Mouse (Mus musculus) embryonic facial prominence, embryonic 12.5 days (tissue): ENCODE results near the gene Dhrs9. TPM values are rescaled to one million over a fixed set of nuclear protein-coding genes. Genes with fewer than 3 reads are reported as not detected.

Experiments
- ATAC-seq: fragments of 200-750 bp; cut with Nextera tagmentation; 2 replicates; pipeline ENCODE4 v1.8.0; 2017; ENCODE audit not compliant: insufficient number of reproducible peaks, insufficient read depth, low FRiP score, low TSS enrichment
- H3K27ac ChIP-seq: fragments of 300-500 bp; sonication (generic); 2 replicates; pipeline ENCODE4 v1.5.1; 2016; ENCODE audit warnings: mild to moderate bottlenecking
- H3K27me3 ChIP-seq: fragments of 300-500 bp; sonication (generic); 2 replicates; pipeline ENCODE4 v1.6.1; 2016; ENCODE audit warnings: mild to moderate bottlenecking, moderate library complexity
- H3K36me3 ChIP-seq: fragments of 300-500 bp; sonication (generic); 2 replicates; pipeline ENCODE4 v1.6.1; 2016; ENCODE audit warnings: mild to moderate bottlenecking
- H3K4me1 ChIP-seq: fragments of 300-500 bp; sonication (generic); 2 replicates; pipeline ENCODE4 v1.6.1; 2016
- H3K4me2 ChIP-seq: fragments of 300-500 bp; sonication (generic); replicated peaks from 2 replicates; pipeline ENCODE4 v1.6.1; 2016; ENCODE audit warnings: mild to moderate bottlenecking, moderate library complexity
- H3K4me3 ChIP-seq: fragments of 300-500 bp; sonication (generic); 2 replicates; pipeline ENCODE4 v1.5.1; 2016; ENCODE audit warnings: mild to moderate bottlenecking
- H3K9ac ChIP-seq: fragments of 300-500 bp; sonication (generic); 2 replicates; pipeline ENCODE4 v1.6.1; 2016; ENCODE audit warnings: mild to moderate bottlenecking, moderate library complexity
- H3K9me3 ChIP-seq: fragments of 300-500 bp; sonication (generic); 2 replicates; pipeline ENCODE4 v1.6.1; 2016; ENCODE audit warnings: mild to moderate bottlenecking, moderate library complexity
- WGBS: fragments of 180-500 bp; shearing (Covaris S2); methylation state at CpG from one replicate; pipeline ENCODE4 v1.1.7; 2016; 5-methylcytosine and 5-hydroxymethylcytosine counted together
- polyA plus RNA-seq: library from polyadenylated mRNA; unstranded; fragments of >200 nt; fragmentation: Nextera tagmentation; extraction: Ambion mirVana; gene quantifications from 2 replicates; pipeline ENCODE4 v1.2.1, GENCODE M21; 2016

Gene Dhrs9
- polyA plus RNA-seq, 1 experiment from 2014 or later: not detected

GRCm38 (mm10) chr2:69393947-69394346 is 13.7 kb downstream of the Dhrs9 start:
- H3K4me3 ChIP-seq: no peak overlapping the region
- H3K27ac ChIP-seq: no peak overlapping the region
- 82% methylated on average over 2 of the region's 2 CpGs for WGBS
- no peaks in the 10 kb centered on the region for H3K4me1 ChIP-seq
- ATAC-seq: no peak
- H3K4me2 ChIP-seq: no peak overlapping the region
- H3K9ac ChIP-seq: no peak overlapping the region
- H3K27me3 ChIP-seq: no peaks in the 10 kb centered on the region
- no peaks in the 10 kb centered on the region for H3K9me3 ChIP-seq
- H3K36me3 ChIP-seq: no peaks in the 10 kb centered on the region

GRCm38 (mm10) chr2:69395597-69396248 is 15.5 kb downstream of the Dhrs9 start:
- Histone ChIP-seq H3K36me3 (no peaks in the 10 kb centered on the region), H3K9me3 (no peaks in the 10 kb centered on the region), H3K27ac (no peak overlapping the region), H3K9ac (no peak overlapping the region), H3K27me3 (no peaks in the 10 kb centered on the region), H3K4me2 (no peak overlapping the region), H3K4me3 (no peak overlapping the region), H3K4me1 (no peaks in the 10 kb centered on the region)
- WGBS: 72% methylated on average over 9 of the region's 9 CpGs
- no peak for ATAC-seq

GRCm38 (mm10) chr2:69396760-69397435 is 16.7 kb downstream of the Dhrs9 start:
- H3K27ac ChIP-seq: no peak overlapping the region
- no peaks in the 10 kb centered on the region for H3K27me3 ChIP-seq
- 82% methylated on average over 12 of the region's 12 CpGs for WGBS
- no peaks in the 10 kb centered on the region for H3K9me3 ChIP-seq
- no peak overlapping the region for H3K4me3 ChIP-seq
- no peak for ATAC-seq
- no peak overlapping the region for H3K4me2 ChIP-seq
- no peaks in the 10 kb centered on the region for H3K36me3 ChIP-seq
- H3K4me1 ChIP-seq: no peaks in the 10 kb centered on the region
- H3K9ac ChIP-seq: no peak overlapping the region

- Histone ChIP-seq H3K36me3 (no peaks in the 10 kb centered on the region), H3K9ac (no peak overlapping the region), H3K4me1 (no peaks in the 10 kb centered on the region), H3K27ac (no peak overlapping the region), H3K27me3 (no peaks in the 10 kb centered on the region), H3K4me2 (no peak overlapping the region), H3K9me3 (no peaks in the 10 kb centered on the region), H3K4me3 (no peak overlapping the region)
- 82% methylated on average over 7 of the region's 7 CpGs for WGBS
- ATAC-seq: no peak
Measured at GRCm38 (mm10) chr2:69400866-69401604, 20.8 kb downstream of the Dhrs9 start.

GRCm38 (mm10) chr2:69401891-69402290 is 21.6 kb downstream of the Dhrs9 start:
- H3K4me3 ChIP-seq: no peak overlapping the region
- no peak overlapping the region for H3K4me2 ChIP-seq
- H3K9ac ChIP-seq: no peak overlapping the region
- H3K4me1 ChIP-seq: no peaks in the 10 kb centered on the region
- WGBS: 84% methylated on average over 6 of the region's 6 CpGs
- ATAC-seq: no peak
- H3K9me3 ChIP-seq: no peaks in the 10 kb centered on the region
- H3K27ac ChIP-seq: no peak overlapping the region
- H3K27me3 ChIP-seq: no peaks in the 10 kb centered on the region
- H3K36me3 ChIP-seq: no peaks in the 10 kb centered on the region

GRCm38 (mm10) chr2:69402309-69402708 is 22.1 kb downstream of the Dhrs9 start:
- 79% methylated on average over 7 of the region's 7 CpGs for WGBS
- Histone ChIP-seq H3K27me3 (no peaks in the 10 kb centered on the region), H3K36me3 (no peaks in the 10 kb centered on the region), H3K27ac (no peak overlapping the region), H3K4me2 (no peak overlapping the region), H3K4me3 (no peak overlapping the region), H3K4me1 (no peaks in the 10 kb centered on the region), H3K9me3 (no peaks in the 10 kb centered on the region), H3K9ac (no peak overlapping the region)
- no peak for ATAC-seq

GRCm38 (mm10) chr2:69405692-69406091 is 25.4 kb downstream of the Dhrs9 start:
- Histone ChIP-seq H3K27ac (no peak overlapping the region), H3K4me3 (no peak overlapping the region), H3K4me2 (no peak overlapping the region), H3K9me3 (no peaks in the 10 kb centered on the region), H3K4me1 (no peaks in the 10 kb centered on the region), H3K36me3 (no peaks in the 10 kb centered on the region), H3K9ac (no peak overlapping the region), H3K27me3 (no peaks in the 10 kb centered on the region)
- WGBS: 90% methylated on average over 5 of the region's 5 CpGs
- no peak for ATAC-seq

GRCm38 (mm10) chr2:69414539-69414938 is 34.3 kb downstream of the Dhrs9 start:
- Histone ChIP-seq H3K9me3 (no peaks in the 10 kb centered on the region), H3K9ac (no peak overlapping the region), H3K27me3 (no peaks in the 10 kb centered on the region), H3K4me1 (peaks cover 5% of the 10 kb centered on the region; the same call in 1 of the 2 replicates), H3K36me3 (no peaks in the 10 kb centered on the region), H3K27ac (no peak overlapping the region), H3K4me3 (no peak overlapping the region), H3K4me2 (no peak overlapping the region)
- no peak for ATAC-seq
- WGBS: 90% methylated on average over 10 of the region's 10 CpGs

GRCm38 (mm10) chr2:69415070-69415469 is 34.8 kb downstream of the Dhrs9 start:
- no peak overlapping the region for H3K27ac ChIP-seq
- no peak overlapping the region for H3K4me3 ChIP-seq
- 80% methylated on average over 6 of the region's 6 CpGs for WGBS
- H3K27me3 ChIP-seq: no peaks in the 10 kb centered on the region
- no peak overlapping the region for H3K4me2 ChIP-seq
- peaks cover 5% of the 10 kb centered on the region; the same call in 1 of the 2 replicates for H3K4me1 ChIP-seq
- H3K36me3 ChIP-seq: no peaks in the 10 kb centered on the region
- H3K9me3 ChIP-seq: no peaks in the 10 kb centered on the region
- H3K9ac ChIP-seq: no peak overlapping the region
- no peak for ATAC-seq

GRCm38 (mm10) chr2:69418294-69418881 is 38.1 kb downstream of the Dhrs9 start:
- Histone ChIP-seq H3K4me3 (no peak overlapping the region), H3K9me3 (no peaks in the 10 kb centered on the region), H3K4me1 (peaks cover 5% of the 10 kb centered on the region; the same call in 1 of the 2 replicates), H3K27me3 (no peaks in the 10 kb centered on the region), H3K9ac (no peak overlapping the region), H3K36me3 (no peaks in the 10 kb centered on the region), H3K4me2 (0 out of 2 replicates have a peak overlapping the region, but pooled peaks have one; percentile 3), H3K27ac (0 out of 2 replicates have a peak overlapping the region, but pooled peaks have one; percentile 6)
- peak; percentile 72; the same call in 1 of the 2 replicates for ATAC-seq
- 7% methylated on average over 11 of the region's 11 CpGs for WGBS

GRCm38 (mm10) chr2:69424829-69425228 is 44.6 kb downstream of the Dhrs9 start:
- WGBS: 57% methylated on average over 5 of the region's 5 CpGs
- Histone ChIP-seq H3K27me3 (no peaks in the 10 kb centered on the region), H3K4me2 (no peak overlapping the region), H3K4me1 (no peaks in the 10 kb centered on the region), H3K27ac (no peak overlapping the region), H3K4me3 (no peak overlapping the region), H3K9ac (no peak overlapping the region), H3K36me3 (no peaks in the 10 kb centered on the region), H3K9me3 (no peaks in the 10 kb centered on the region)
- ATAC-seq: no peak
